Mouse (Mus musculus) forebrain, embryonic 11.5 days (tissue): ENCODE measurements around the gene Krt32. TPM values are rescaled to one million over a fixed set of nuclear protein-coding genes. Genes with fewer than 3 reads are reported as not detected.

Experiments
- ATAC-seq: fragments of 200-750 bp; cut with Nextera tagmentation; replicated peaks from 2 replicates; pipeline ENCODE4 v1.8.0; 2017; ENCODE audit warnings: moderate TSS enrichment; ENCODE audit not compliant: low FRiP score
- DNase-seq: peaks from one replicate; pipeline ENCODE4 v3.0.0-alpha.2; 2017; ENCODE audit warnings: low spot score
- H3K27ac ChIP-seq: fragments of 300-500 bp; sonication (generic); 2 replicates; pipeline ENCODE4 v1.5.1; 2014; ENCODE audit warnings: low read depth, low read length
- H3K27me3 ChIP-seq: fragments of 300-500 bp; sonication (generic); 2 replicates; pipeline ENCODE4 v1.6.1; 2014; ENCODE audit warnings: mild to moderate bottlenecking, low read length, mixed read lengths; ENCODE audit not compliant: control insufficient read depth, insufficient read depth
- H3K36me3 ChIP-seq: fragments of 300-500 bp; sonication (generic); 2 replicates; pipeline ENCODE4 v1.6.1; 2014; ENCODE audit warnings: mild to moderate bottlenecking, low read length, moderate library complexity, mixed read lengths; ENCODE audit not compliant: control insufficient read depth, insufficient read depth
- H3K4me1 ChIP-seq: fragments of 300-500 bp; sonication (generic); replicated peaks from 2 replicates; pipeline ENCODE4 v1.6.1; 2014; ENCODE audit warnings: low read length, mixed read lengths; ENCODE audit not compliant: control insufficient read depth, insufficient read depth
- H3K4me2 ChIP-seq: fragments of 300-500 bp; sonication (generic); 2 replicates; pipeline ENCODE4 v1.6.1; 2014; ENCODE audit warnings: low read depth, mild to moderate bottlenecking, low read length, moderate library complexity, mixed read lengths; ENCODE audit not compliant: severe bottlenecking
- H3K4me3 ChIP-seq: fragments of 300-500 bp; sonication (generic); 2 replicates; pipeline ENCODE4 v1.5.1; 2014; ENCODE audit warnings: low read depth, low read length
- H3K9ac ChIP-seq: fragments of 300-500 bp; sonication (generic); 2 replicates; pipeline ENCODE4 v1.6.1; 2014; ENCODE audit warnings: low read length
- H3K9me3 ChIP-seq: fragments of 300-500 bp; sonication (generic); 2 replicates; pipeline ENCODE4 v1.6.1; 2016; ENCODE audit warnings: low read length, mixed read lengths; ENCODE audit not compliant: control insufficient read depth
- whole genome bisulfite sequencing: fragments of 180-500 bp; shearing (Covaris S2); extraction: QIAGEN DNeasy Blood & Tissue Kit; methylation state at CpG from one replicate; pipeline ENCODE4 v1.1.7; 2014; 5-methylcytosine and 5-hydroxymethylcytosine counted together
- polyA plus RNA-seq: library from polyadenylated mRNA; unstranded; fragments of >200 nt; fragmentation: Nextera tagmentation; extraction: Ambion mirVana; gene quantifications from 2 replicates; pipeline ENCODE4 v1.2.1, GENCODE M21; 2014

Krt32 gene
- not detected in 2 replicates for polyA plus RNA-seq

- no peaks in the 10 kb centered on the region for H3K4me1 ChIP-seq
- H3K27ac ChIP-seq, result no peak within 1 kb of the TSS
- 90% methylated on average over 10 of the region's 10 CpGs for WGBS
- H3K36me3 ChIP-seq, result no peaks in the 10 kb centered on the region
- no peaks in the 10 kb centered on the region for H3K9me3 ChIP-seq
- ATAC-seq (no peak), DNase-seq (no peak)
- no peaks in the 10 kb centered on the region for H3K27me3 ChIP-seq
- H3K4me2 ChIP-seq, result no peak within 1 kb of the TSS
- H3K4me3 ChIP-seq, result no peak within 1 kb of the TSS
- H3K9ac ChIP-seq, result no peak within 1 kb of the TSS
Observed at GRCm38 (mm10) chr11:100087861-100088260, at the start of gene Krt32. Gene Krt32 (minus strand): TSS chr11:100088226.

- no peak overlapping the region for H3K27ac ChIP-seq
- no peak for DNase-seq
Observed at GRCm38 (mm10) chr11:100137693-100138092, 49.7 kb upstream of the Krt32 start.

GRCm38 (mm10) chr11:100136559-100136958 lies 48.5 kb upstream of the Krt32 start:
- WGBS, result 63% methylated on average over 5 of the region's 5 CpGs

More at GRCm38 (mm10) chr11:100137693-100138092, 49.7 kb upstream of the Krt32 start:
- H3K4me3 ChIP-seq, result no peak overlapping the region
- peaks cover 9% of the 10 kb centered on the region; the same call in 1 of the 2 replicates for H3K4me1 ChIP-seq
- no peaks in the 10 kb centered on the region for H3K9me3 ChIP-seq
- no peak overlapping the region for H3K4me2 ChIP-seq
- ATAC-seq, result no peak
- WGBS, result 50% methylated on average over 5 of the region's 5 CpGs
- no peaks in the 10 kb centered on the region for H3K36me3 ChIP-seq
- H3K27me3 ChIP-seq, result no peaks in the 10 kb centered on the region
- no peak overlapping the region for H3K9ac ChIP-seq

GRCm38 (mm10) chr11:100135731-100136130 lies 47.7 kb upstream of the Krt32 start, which contains the start of gene Krt15:
Gene Krt15 (minus strand): TSS chr11:100135928.
- 72% methylated on average over 7 of the region's 7 CpGs for WGBS
- Histone ChIP-seq H3K4me3 (no peak within 1 kb of the TSS), H3K4me2 (no peak within 1 kb of the TSS), H3K27me3 (no peaks in the 10 kb centered on the region), H3K27ac (no peak within 1 kb of the TSS), H3K9me3 (no peaks in the 10 kb centered on the region), H3K4me1 (peaks cover 9% of the 10 kb centered on the region; the same call in 1 of the 2 replicates), H3K36me3 (no peaks in the 10 kb centered on the region), H3K9ac (no peak within 1 kb of the TSS)
- no peak for ATAC-seq
- DNase-seq, result no peak

More at GRCm38 (mm10) chr11:100136559-100136958, 48.5 kb upstream of the Krt32 start:
- no peaks in the 10 kb centered on the region for H3K36me3 ChIP-seq
- no peaks in the 10 kb centered on the region for H3K9me3 ChIP-seq
- H3K4me2 ChIP-seq, result no peak overlapping the region
- H3K27ac ChIP-seq, result no peak overlapping the region
- ATAC-seq (no peak), DNase-seq (no peak)
- no peak overlapping the region for H3K4me3 ChIP-seq
- no peaks in the 10 kb centered on the region for H3K27me3 ChIP-seq
- no peak overlapping the region for H3K9ac ChIP-seq
- H3K4me1 ChIP-seq, result peaks cover 9% of the 10 kb centered on the region; the same call in 1 of the 2 replicates

- no peak for ATAC-seq
- Histone ChIP-seq H3K27ac (no peak overlapping the region), H3K9me3 (no peaks in the 10 kb centered on the region), H3K4me3 (no peak overlapping the region), H3K27me3 (no peaks in the 10 kb centered on the region), H3K9ac (no peak overlapping the region), H3K36me3 (no peaks in the 10 kb centered on the region), H3K4me1 (no peaks in the 10 kb centered on the region), H3K4me2 (no peak overlapping the region)
- WGBS, result 85% methylated on average over 7 of the region's 7 CpGs
- DNase-seq, result no peak
Observed at GRCm38 (mm10) chr11:100124901-100125300, 36.9 kb upstream of the Krt32 start.

- H3K36me3 ChIP-seq, result no peaks in the 10 kb centered on the region
- H3K9ac ChIP-seq, result no peak within 1 kb of the TSS
- H3K4me2 ChIP-seq, result no peak within 1 kb of the TSS
- H3K27me3 ChIP-seq, result no peaks in the 10 kb centered on the region
- WGBS, result 90% methylated on average over 3 of the region's 3 CpGs
- DNase-seq (no peak), ATAC-seq (no peak)
- no peak within 1 kb of the TSS for H3K4me3 ChIP-seq
- H3K4me1 ChIP-seq, result no peaks in the 10 kb centered on the region
- H3K27ac ChIP-seq, result no peak within 1 kb of the TSS
- no peaks in the 10 kb centered on the region for H3K9me3 ChIP-seq
Observed at GRCm38 (mm10) chr11:100121466-100121865, 33.4 kb upstream of the Krt32 start, which contains the start of gene Krt13. Gene Krt13 (minus strand): TSS chr11:100121566.

- ATAC-seq, result no peak
- DNase-seq, result no peak
- no peak overlapping the region for H3K27ac ChIP-seq
- no peaks in the 10 kb centered on the region for H3K27me3 ChIP-seq
- no peaks in the 10 kb centered on the region for H3K4me1 ChIP-seq
- 90% methylated on average over 5 of the region's 5 CpGs for WGBS
- no peak overlapping the region for H3K4me2 ChIP-seq
- H3K9me3 ChIP-seq, result no peaks in the 10 kb centered on the region
- H3K9ac ChIP-seq, result no peak overlapping the region
- no peaks in the 10 kb centered on the region for H3K36me3 ChIP-seq
- no peak overlapping the region for H3K4me3 ChIP-seq
Observed at GRCm38 (mm10) chr11:100120331-100120730, 32.3 kb upstream of the Krt32 start.

GRCm38 (mm10) chr11:100113742-100114029 lies 25.7 kb upstream of the Krt32 start:
- no peak overlapping the region for H3K4me3 ChIP-seq
- no peak overlapping the region for H3K9ac ChIP-seq
- no peak overlapping the region for H3K4me2 ChIP-seq
- no peaks in the 10 kb centered on the region for H3K27me3 ChIP-seq
- H3K27ac ChIP-seq, result no peak overlapping the region
- no peaks in the 10 kb centered on the region for H3K36me3 ChIP-seq
- ATAC-seq (no peak), DNase-seq (no peak)
- 87% methylated on average over 2 of the region's 2 CpGs for WGBS
- H3K9me3 ChIP-seq, result no peaks in the 10 kb centered on the region
- H3K4me1 ChIP-seq, result no peaks in the 10 kb centered on the region

- 82% methylated on average over 11 of the region's 11 CpGs for WGBS
- Histone ChIP-seq H3K4me2 (no peak overlapping the region), H3K9me3 (no peaks in the 10 kb centered on the region), H3K4me3 (no peak overlapping the region), H3K9ac (no peak overlapping the region), H3K27ac (no peak overlapping the region), H3K4me1 (no peaks in the 10 kb centered on the region), H3K27me3 (no peaks in the 10 kb centered on the region), H3K36me3 (no peaks in the 10 kb centered on the region)
- ATAC-seq (no peak), DNase-seq (no peak)
Observed at GRCm38 (mm10) chr11:100112935-100113741, 25.1 kb upstream of the Krt32 start.
